In genomic region chr5:92082821-92083401, GRCm38 (mm10) we compare ENCODE assay signal across 8 mouse cellular contexts. TPM values are rescaled to one million over a fixed set of nuclear protein-coding genes. Genes with fewer than 3 reads are reported as not detected.
DNase-seq lines count a peak whose midpoint lies in the region; TF ChIP-seq lines count a peak whose summit lies in the region.

No protein-coding gene starts in this region.

- no peak for TF ChIP-seq CTCF in E14TG2a.4 (conservative IDR thresholded peaks at IDR 0.05; ENCODE audit: low read length)
- TF ChIP-seq CTCF in layer of hippocampus, adult 2 months (conservative IDR thresholded peaks at IDR 0.05), result no peak

- H3K27me3 ChIP-seq in E14TG2a.4 (ENCODE audit: insufficient read depth, low read length), result no peaks in the 10 kb centered on the region
- H3K27me3 ChIP-seq in forebrain, embryonic 10.5 days (ENCODE audit: poor library complexity, severe bottlenecking), result no peaks in the 10 kb centered on the region

- peak overlapping the region; percentile 98 for H3K27ac ChIP-seq in forebrain, embryonic 10.5 days
- peak overlapping the region; percentile 99 for H3K27ac ChIP-seq in layer of hippocampus, adult 2 months

- peaks cover 66% of the 10 kb centered on the region for H3K4me1 ChIP-seq in E14TG2a.4 (replicated peaks; ENCODE audit: low read depth, low read length)
- peaks cover 37% of the 10 kb centered on the region for H3K4me1 ChIP-seq in forebrain, embryonic 10.5 days

- no peaks in the 10 kb centered on the region for H3K9me3 ChIP-seq in E14TG2a.4 (ENCODE audit: low read length)
- H3K9me3 ChIP-seq in forebrain, embryonic 10.5 days, result no peaks in the 10 kb centered on the region

- 1% methylated on average over 55 of the region's 55 CpGs for WGBS in forebrain, embryonic 10.5 days

- H3K36me3 ChIP-seq in E14TG2a.4 (ENCODE audit: insufficient read depth, low read length), result peaks cover 17% of the 10 kb centered on the region
- 0 out of 2 replicates have a peak, but pooled peaks cover under 1% of the 10 kb centered on the region for H3K36me3 ChIP-seq in forebrain, embryonic 10.5 days (replicated peaks)

- H3K4me3 ChIP-seq in E14TG2a.4 (replicated peaks; ENCODE audit: low read length), result peak overlapping the region; percentile 100
- peak overlapping the region; percentile 85 for H3K4me3 ChIP-seq in forebrain, embryonic 10.5 days
- H3K4me3 ChIP-seq in layer of hippocampus, adult 2 months, result peak overlapping the region; percentile 87

- DNase-seq in adrenal gland, postnatal 14 days, result peak; percentile 86
- DNase-seq in forebrain, embryonic 10.5 days (ENCODE audit: extremely low spot score, low spot score), result peak; percentile 69
- peak; percentile 74 to 76 for DNase-seq in heart, postnatal 10 days
- DNase-seq in layer of hippocampus, adult 2 months (ENCODE audit: low spot score in 2 of 2), result peak; percentile 48 to 68
- DNase-seq in lung, postnatal 10 days, result peak; percentile 76
- peak; percentile 50 for DNase-seq in retina, postnatal 7 days (ENCODE audit: low read depth, low spot score)
- DNase-seq in urinary bladder, postnatal 10 days (ENCODE audit: low spot score), result peak; percentile 29

- intact Hi-C loops in heart, postnatal 10 days (cut with DNase I), result no loop called here

RNA-seq across cellular contexts. Expression of gene G3bp2, which starts 0.6 kb away (rescaled TPM):
- 105 and 123 TPM in 2 replicates for total RNA-seq in adrenal gland, postnatal 14 days (2021)
- polyA plus RNA-seq in forebrain, embryonic 10.5 days (2016; fragmentation: Nextera tagmentation; extraction: Ambion mirVana), result 278 and 287 TPM in 2 replicates
- total RNA-seq in heart, postnatal 10 days (2021), result 10 to 100 TPM; 75.4 to 83.7 TPM
- 100 to 1,000 TPM; 233 to 246 TPM for total RNA-seq in layer of hippocampus, adult 2 months (2021)

RNA-seq across cellular contexts. Expression of gene Cdkl2, which starts 39.2 kb away (rescaled TPM):
- 4.4 and 5.1 TPM in 2 replicates for total RNA-seq in adrenal gland, postnatal 14 days (2021)
- polyA plus RNA-seq in forebrain, embryonic 10.5 days (2016; fragmentation: Nextera tagmentation; extraction: Ambion mirVana), result 0.15 and 0.35 TPM in 2 replicates
- 1 to 10 TPM; 2.9 to 3.1 TPM for total RNA-seq in heart, postnatal 10 days (2021)
- total RNA-seq in layer of hippocampus, adult 2 months (2021), result 10 to 100 TPM; 36.2 to 38.0 TPM

RNA-seq across cellular contexts. Expression of gene Uso1, which starts 54.8 kb away (rescaled TPM):
- 72.1 and 77.0 TPM in 2 replicates for total RNA-seq in adrenal gland, postnatal 14 days (2021)
- 37.0 and 38.8 TPM in 2 replicates for polyA plus RNA-seq in forebrain, embryonic 10.5 days (2016; fragmentation: Nextera tagmentation; extraction: Ambion mirVana)
- total RNA-seq in heart, postnatal 10 days (2021), result 10 to 100 TPM; 42.9 to 46.4 TPM
- 10 to 100 TPM; 76.7 to 79.6 TPM for total RNA-seq in layer of hippocampus, adult 2 months (2021)

Comparison
In these comparisons a context has a peak if more than half of its experiments do, and no peak if none do; other contexts are left out.
1. Peak in every context shown above with its lines: DNase-seq, H3K4me3 ChIP-seq and H3K27ac ChIP-seq.
2. DNase-seq: peak in every context shown above with its lines; median percentile 86 in adrenal gland, postnatal 14 days; 76 in lung, postnatal 10 days; 75 in heart, postnatal 10 days; 69 in forebrain, embryonic 10.5 days; 58 in layer of hippocampus, adult 2 months; 50 in retina, postnatal 7 days; 29 in urinary bladder, postnatal 10 days.